18 mouse cellular contexts compared by ENCODE assay signal in genomic region chr4:116192286-116192835, GRCm38 (mm10). TPM values are rescaled to one million over a fixed set of nuclear protein-coding genes. Genes with fewer than 3 reads are reported as not detected.
DNase-seq lines count a peak whose midpoint lies in the region; ATAC-seq and TF ChIP-seq lines count a peak whose summit lies in the region.
"Had no signal": no experiment of that assay in that cellular context is flagged by ENCODE, and none has a peak within 500 bp of the region (broad histone marks: within the 10 kb centered on the region; RNA-seq: fewer than 3 reads in every experiment).

No protein-coding gene starts in this region.

- no peak overlapping the region for H3ac ChIP-seq in myocyte (ENCODE audit: control insufficient read depth, insufficient read length)

- no peak for ATAC-seq in heart, embryonic 11.5 days (replicated peaks; ENCODE audit: insufficient number of reproducible peaks, low FRiP score, low TSS enrichment)
- ATAC-seq: hindbrain, postnatal 0 days had no signal

- no peaks in the 10 kb centered on the region for H3K27me3 ChIP-seq in heart, adult 2 months (ENCODE audit: control insufficient read depth, insufficient read depth, low read length)
- H3K27me3 ChIP-seq in heart, embryonic 11.5 days (ENCODE audit: control insufficient read depth, insufficient read depth, low read length): no peaks in the 10 kb centered on the region
- no peaks in the 10 kb centered on the region for H3K27me3 ChIP-seq in embryonic facial prominence, embryonic 10.5 days (replicated peaks; ENCODE audit: low read depth, poor library complexity, severe bottlenecking)
- H3K27me3 ChIP-seq in myocyte (ENCODE audit: control insufficient read depth, insufficient read depth, insufficient read length): no peaks in the 10 kb centered on the region
- H3K27me3 ChIP-seq: limb, embryonic 12.5 days; lung, embryonic 15.5 days; megakaryocyte, embryonic 14.5 days; neural tube, embryonic 15.5 days had no signal

- TF ChIP-seq CTCF in heart, adult 2 months (IDR thresholded peaks at IDR 0.05): no peak
- no peak for TF ChIP-seq CTCF in lung, adult 2 months (IDR thresholded peaks at IDR 0.05; ENCODE audit: insufficient read depth, low read length)

- no peak overlapping the region for H3K4me3 ChIP-seq in heart, adult 2 months
- no peak overlapping the region for H3K4me3 ChIP-seq in heart, embryonic 11.5 days (ENCODE audit: low read depth, low read length)
- H3K4me3 ChIP-seq in lung, adult 2 months (replicated peaks; ENCODE audit: extremely low read depth, low read depth, low read length): no peak overlapping the region
- H3K4me3 ChIP-seq in embryonic facial prominence, embryonic 10.5 days: no peak overlapping the region
- no peak overlapping the region for H3K4me3 ChIP-seq in myocyte
- H3K4me3 ChIP-seq: left cerebral cortex, adult 2 months; limb, embryonic 12.5 days; lung, embryonic 15.5 days; megakaryocyte, embryonic 14.5 days; neural tube, embryonic 15.5 days had no signal

- 41% methylated on average over 4 of the region's 4 CpGs for WGBS in heart, adult 2 months
- 39% methylated on average over 4 of the region's 4 CpGs for WGBS in heart, embryonic 11.5 days (ENCODE audit: insufficient replicate concordance)
- WGBS in lung, adult 2 months: 35% methylated on average over 4 of the region's 4 CpGs
- WGBS in embryonic facial prominence, embryonic 10.5 days: 46% methylated on average over 4 of the region's 4 CpGs

- intact Hi-C loops in heart, adult 2 months (cut with DNase I): loop anchor here (2.0 kb wide), 1 partner anchor 16 kb away; no protein-coding TSS in a partner anchor

- no peaks in the 10 kb centered on the region for H3K36me3 ChIP-seq in heart, adult 2 months (ENCODE audit: control insufficient read depth, insufficient read depth, low read length)
- H3K36me3 ChIP-seq in heart, embryonic 11.5 days (ENCODE audit: control insufficient read depth, insufficient read depth, low read length): no peaks in the 10 kb centered on the region
- H3K36me3 ChIP-seq in embryonic facial prominence, embryonic 10.5 days (replicated peaks): no peaks in the 10 kb centered on the region
- no peaks in the 10 kb centered on the region for H3K36me3 ChIP-seq in myocyte (ENCODE audit: control insufficient read depth, insufficient read depth)
- H3K36me3 ChIP-seq: limb, embryonic 12.5 days; lung, embryonic 15.5 days; neural tube, embryonic 15.5 days had no signal

- peak overlapping the region; percentile 31 for H3K27ac ChIP-seq in heart, adult 2 months
- no peak overlapping the region for H3K27ac ChIP-seq in heart, embryonic 11.5 days (ENCODE audit: low read depth, low read length)
- no peak overlapping the region for H3K27ac ChIP-seq in embryonic facial prominence, embryonic 10.5 days (replicated peaks)
- H3K27ac ChIP-seq: hindbrain, postnatal 0 days; left cerebral cortex, adult 2 months; limb, embryonic 12.5 days; lung, embryonic 15.5 days; neural tube, embryonic 15.5 days had no signal

- H3K9ac ChIP-seq in heart, adult 2 months (ENCODE audit: low read depth, low read length): no peak overlapping the region
- no peak overlapping the region for H3K9ac ChIP-seq in heart, embryonic 11.5 days (ENCODE audit: low read depth, low read length)
- H3K9ac ChIP-seq: limb, embryonic 12.5 days; lung, embryonic 15.5 days; neural tube, embryonic 15.5 days had no signal

- DNase-seq in heart, adult 2 months: peak in 1 of 2 experiments; percentile 18
- DNase-seq in lung, postnatal 10 days: peak; percentile 36
- DNase-seq in lung, adult 2 months: no peak
- DNase-seq in embryonic facial prominence, embryonic 10.5 days (ENCODE audit: low spot score): peak; percentile 40
- DNase-seq in layer of hippocampus, postnatal 36 days: no peak
- DNase-seq: cerebellum, adult 9-10 months; thymus, adult 18-20 months had no signal

- no peaks in the 10 kb centered on the region for H3K79me2 ChIP-seq in heart, adult 2 months (replicated peaks; ENCODE audit: control insufficient read depth, insufficient read depth, low read length)
- H3K79me2 ChIP-seq in myocyte (ENCODE audit: control insufficient read depth, insufficient read depth): no peaks in the 10 kb centered on the region

- H3K4me2 ChIP-seq in heart, embryonic 11.5 days: no peak overlapping the region
- H3K4me2 ChIP-seq in myocyte (ENCODE audit: low read depth): peak overlapping the region; percentile 14
- H3K4me2 ChIP-seq: limb, embryonic 12.5 days; lung, embryonic 15.5 days; neural tube, embryonic 15.5 days had no signal

- H3K9me3 ChIP-seq in heart, embryonic 11.5 days (replicated peaks; ENCODE audit: control insufficient read depth, low read length): no peaks in the 10 kb centered on the region
- no peaks in the 10 kb centered on the region for H3K9me3 ChIP-seq in embryonic facial prominence, embryonic 10.5 days
- H3K9me3 ChIP-seq: limb, embryonic 12.5 days; lung, embryonic 15.5 days; megakaryocyte, embryonic 14.5 days; neural tube, embryonic 15.5 days had no signal

- peaks cover 3% of the 10 kb centered on the region for H3K4me1 ChIP-seq in heart, adult 2 months (ENCODE audit: control insufficient read depth, insufficient read depth, low read length)
- H3K4me1 ChIP-seq in heart, embryonic 11.5 days (ENCODE audit: control insufficient read depth, insufficient read depth, low read length): peaks cover 9% of the 10 kb centered on the region
- no peaks in the 10 kb centered on the region; the same call in 1 of the 2 replicates for H3K4me1 ChIP-seq in lung, adult 2 months (ENCODE audit: control insufficient read depth, insufficient read depth, low read length)
- peaks cover 11% of the 10 kb centered on the region for H3K4me1 ChIP-seq in embryonic facial prominence, embryonic 10.5 days
- H3K4me1 ChIP-seq: lung, embryonic 15.5 days; neural tube, embryonic 15.5 days had no signal

- TF ChIP-seq POLR2A in heart, adult 2 months (IDR thresholded peaks at IDR 0.05; ENCODE audit: insufficient read depth, low read depth, low read length): no peak
- no peak for TF ChIP-seq POLR2A in lung, adult 2 months (IDR thresholded peaks at IDR 0.05; ENCODE audit: borderline replicate concordance, extremely low read depth, low read depth, low read length)
- TF ChIP-seq POLR2A in myocyte (IDR thresholded peaks at IDR 0.05; ENCODE audit: insufficient read length, low read depth): no peak

- no peak for TF ChIP-seq EP300 in heart, adult 2 months (IDR thresholded peaks at IDR 0.05; ENCODE audit: insufficient read depth, low read depth, low read length)

TF ChIP-seq in myocyte, 11 proteins besides CTCF, POLR2A, EP300 and RAD21:
- TF ChIP-seq POLR2AphosphoS2 (IDR thresholded peaks at IDR 0.05; ENCODE audit: insufficient read length, low read depth): no peak

RNA-seq across cellular contexts. Expression of gene Gm49337, which starts 19.2 kb away (rescaled TPM):
- under 1 TPM; 0.16 to 0.37 TPM for total RNA-seq in heart, adult 2 months (2021)
- not detected in 2 replicates for polyA plus RNA-seq in heart, adult 2 months (2012; rRNA removed)
- polyA plus RNA-seq in heart, embryonic 11.5 days (2014; fragmentation: Nextera tagmentation; extraction: Ambion mirVana): not detected in 2 replicates
- polyA plus RNA-seq in lung, adult 2 months (2012; rRNA removed): not detected in 2 replicates
- polyA plus RNA-seq in embryonic facial prominence, embryonic 10.5 days (2016; fragmentation: Nextera tagmentation; extraction: Ambion mirVana): not detected in 2 replicates
- not detected for polyA plus RNA-seq in myocyte (2012; fragmentation: generic; extraction: Trizol)
- total RNA-seq in layer of hippocampus, postnatal 36 days (2021): 1 to 10 TPM in 1 of 2 experiments, not detected in 1; 1.2 TPM
- total RNA-seq: hindbrain, postnatal 0 days had no signal
- polyA plus RNA-seq: embryonic facial prominence, embryonic 11.5 days; heart, embryonic 14.5 days; hindbrain, postnatal 0 days; large intestine, adult 2 months; limb, embryonic 12.5 days; lung, embryonic 15.5 days; neural tube, embryonic 15.5 days had no signal

RNA-seq across cellular contexts. Expression of gene 1700042G07Rik, which starts 19.2 kb away (rescaled TPM):
- not detected for total RNA-seq in heart, adult 2 months (2021)
- 0.45 TPM in 1 of 2 replicates, not detected in the other for polyA plus RNA-seq in heart, adult 2 months (2012; rRNA removed)
- not detected in 2 replicates for polyA plus RNA-seq in heart, embryonic 11.5 days (2014; fragmentation: Nextera tagmentation; extraction: Ambion mirVana)
- polyA plus RNA-seq in lung, adult 2 months (2012; rRNA removed): not detected in 2 replicates
- not detected in 2 replicates for polyA plus RNA-seq in embryonic facial prominence, embryonic 10.5 days (2016; fragmentation: Nextera tagmentation; extraction: Ambion mirVana)
- polyA plus RNA-seq in myocyte (2012; fragmentation: generic; extraction: Trizol): not detected
- not detected for total RNA-seq in layer of hippocampus, postnatal 36 days (2021)
- total RNA-seq: hindbrain, postnatal 0 days; left cerebral cortex, adult 2 months had no signal
- polyA plus RNA-seq: embryonic facial prominence, embryonic 11.5 days; heart, embryonic 14.5 days; hindbrain, postnatal 0 days; large intestine, adult 2 months; limb, embryonic 12.5 days; lung, embryonic 15.5 days; neural tube, embryonic 15.5 days had no signal

RNA-seq across cellular contexts. Expression of gene Tspan1, which starts 25.0 kb away (rescaled TPM):
- total RNA-seq in heart, adult 2 months (2021): not detected
- polyA plus RNA-seq in heart, adult 2 months (2012; rRNA removed): 4.9 TPM in 1 of 2 replicates, not detected in the other
- not detected in 2 replicates for polyA plus RNA-seq in heart, embryonic 11.5 days (2014; fragmentation: Nextera tagmentation; extraction: Ambion mirVana)
- polyA plus RNA-seq in lung, adult 2 months (2012; rRNA removed): 60.8 and 93.7 TPM in 2 replicates
- 0.11 and 0.24 TPM in 2 replicates for polyA plus RNA-seq in embryonic facial prominence, embryonic 10.5 days (2016; fragmentation: Nextera tagmentation; extraction: Ambion mirVana)
- 0.16 TPM for polyA plus RNA-seq in myocyte (2012; fragmentation: generic; extraction: Trizol)
- total RNA-seq in layer of hippocampus, postnatal 36 days (2021): not detected
- total RNA-seq: left cerebral cortex, adult 2 months had no signal

RNA-seq across cellular contexts. Expression of gene Pik3r3, which starts 29.1 kb away (rescaled TPM):
- total RNA-seq in heart, adult 2 months (2021): 10 to 100 TPM; 10.1 to 11.6 TPM
- 9.3 and 15.3 TPM in 2 replicates for polyA plus RNA-seq in heart, adult 2 months (2012; rRNA removed)
- polyA plus RNA-seq in heart, embryonic 11.5 days (2014; fragmentation: Nextera tagmentation; extraction: Ambion mirVana): 21.5 and 22.4 TPM in 2 replicates
- 23.5 and 23.8 TPM in 2 replicates for polyA plus RNA-seq in lung, adult 2 months (2012; rRNA removed)
- 43.7 and 45.7 TPM in 2 replicates for polyA plus RNA-seq in embryonic facial prominence, embryonic 10.5 days (2016; fragmentation: Nextera tagmentation; extraction: Ambion mirVana)
- 5.7 TPM for polyA plus RNA-seq in myocyte (2012; fragmentation: generic; extraction: Trizol)
- 10 to 100 TPM; 36.5 to 37.6 TPM for total RNA-seq in layer of hippocampus, postnatal 36 days (2021)

RNA-seq across cellular contexts. Expression of gene Lurap1, which starts 41.2 kb away (rescaled TPM):
- 1 to 10 TPM; 4.5 to 5.4 TPM for total RNA-seq in heart, adult 2 months (2021)
- polyA plus RNA-seq in heart, adult 2 months (2012; rRNA removed): 2.0 and 2.9 TPM in 2 replicates
- 1.6 and 2.3 TPM in 2 replicates for polyA plus RNA-seq in heart, embryonic 11.5 days (2014; fragmentation: Nextera tagmentation; extraction: Ambion mirVana)
- 3.7 and 5.7 TPM in 2 replicates for polyA plus RNA-seq in lung, adult 2 months (2012; rRNA removed)
- polyA plus RNA-seq in embryonic facial prominence, embryonic 10.5 days (2016; fragmentation: Nextera tagmentation; extraction: Ambion mirVana): 1.7 and 2.2 TPM in 2 replicates
- 1.5 TPM for polyA plus RNA-seq in myocyte (2012; fragmentation: generic; extraction: Trizol)
- total RNA-seq in layer of hippocampus, postnatal 36 days (2021): 10 to 100 TPM; 21.8 to 23.8 TPM

Comparison
In these comparisons a context has a peak if more than half of its experiments do, and no peak if none do; other contexts are left out.
1. DNase-seq: peak in lung, postnatal 10 days (single experiment) and embryonic facial prominence, embryonic 10.5 days (single experiment); none in lung, adult 2 months (single experiment) and layer of hippocampus, postnatal 36 days (0 of 2).
2. RNA of gene Tspan1, which starts 25.0 kb away (polyA plus RNA-seq): 60.8 to 93.7 TPM in lung, adult 2 months; 4.9 TPM in heart, adult 2 months, 0.11 to 0.24 TPM in embryonic facial prominence, embryonic 10.5 days, 0.16 TPM in myocyte (single experiment) and not detected in heart, embryonic 11.5 days; every median in the first group is over 10 times any median in the second.